Mouse (Mus musculus): ENCODE measurements around the gene Pknox1. TPM values are rescaled to one million over a fixed set of nuclear protein-coding genes. Genes with fewer than 3 reads are reported as not detected.

Pknox1 gene
- polyA plus RNA-seq, 1 experiment from 2014 or later, result 10.3 TPM

DNA sequence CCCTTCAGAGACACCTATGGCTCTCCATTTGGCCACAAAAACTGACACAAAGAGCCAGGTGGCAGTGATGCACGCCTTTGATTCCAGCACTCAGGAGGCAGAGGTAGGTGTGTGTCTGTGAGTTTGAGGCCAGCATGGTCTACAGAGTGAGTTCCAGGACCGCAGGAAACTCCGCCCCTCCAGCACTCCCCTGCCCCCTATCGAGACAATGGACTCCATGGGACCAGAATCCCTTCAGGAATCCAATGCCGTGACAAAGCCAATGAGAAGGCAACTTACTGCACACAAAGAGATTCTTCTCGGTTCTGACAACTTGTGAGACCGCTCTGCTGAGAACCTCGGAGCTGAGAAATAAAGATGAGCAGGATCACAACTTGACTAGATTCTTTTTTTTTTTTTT lies 77.8 kb downstream of the Pknox1 start:
- Histone ChIP-seq H3K9ac (ENCODE audit: low read depth, low read length) (no peak overlapping the region), H3K4me1 (ENCODE audit: control insufficient read depth, low read depth, low read length) (peaks cover 6% of the 10 kb centered on the region), H3K27me3 (ENCODE audit: control insufficient read depth, insufficient read depth, low read depth, low read length) (peaks cover 5% of the 10 kb centered on the region), H3K4me3 (ENCODE audit: low read depth, low read length) (no peak overlapping the region), H3K4me2 (ENCODE audit: low read depth, low read length) (no peak overlapping the region), H3K9me3 (replicated peaks; ENCODE audit: control insufficient read depth, low read length) (no peaks in the 10 kb centered on the region), H3K36me3 (ENCODE audit: control insufficient read depth, insufficient read depth) (peaks cover 10% of the 10 kb centered on the region), H3K27ac (ENCODE audit: low read length) (no peak overlapping the region)
- ATAC-seq (ENCODE audit: low read depth), result no peak
- WGBS (ENCODE audit: insufficient replicate concordance), result 45% methylated on average over 8 of the region's 8 CpGs

DNA sequence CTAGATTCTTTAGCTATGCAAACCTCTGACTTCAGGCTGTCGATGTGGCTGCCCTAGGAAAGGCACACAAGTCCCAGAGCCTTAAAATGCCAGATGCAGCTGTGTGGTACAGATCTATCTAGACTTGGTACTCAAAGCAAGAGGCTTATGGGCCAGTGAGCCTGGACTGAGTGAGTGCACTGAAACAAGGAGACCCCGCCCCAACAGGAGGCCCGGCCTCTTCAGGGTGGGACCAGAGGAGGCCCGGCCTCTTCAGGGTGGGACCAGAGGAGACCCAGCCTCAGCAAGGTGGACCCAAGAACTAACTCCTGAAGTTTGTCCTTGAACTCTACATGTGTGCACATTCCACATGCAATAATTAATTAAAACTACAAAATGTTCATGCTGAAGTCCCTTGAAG lies 78.4 kb downstream of the Pknox1 start:
- Histone ChIP-seq H3K9me3 (replicated peaks; ENCODE audit: control insufficient read depth, low read length) (no peaks in the 10 kb centered on the region), H3K4me2 (ENCODE audit: low read depth, low read length) (no peak overlapping the region), H3K4me1 (ENCODE audit: control insufficient read depth, low read depth, low read length) (peaks cover under 1% of the 10 kb centered on the region), H3K27ac (ENCODE audit: low read length) (no peak overlapping the region), H3K36me3 (ENCODE audit: control insufficient read depth, insufficient read depth) (peaks cover 16% of the 10 kb centered on the region), H3K27me3 (ENCODE audit: control insufficient read depth, insufficient read depth, low read depth, low read length) (no peaks in the 10 kb centered on the region), H3K9ac (ENCODE audit: low read depth, low read length) (no peak overlapping the region), H3K4me3 (ENCODE audit: low read depth, low read length) (no peak overlapping the region)
- 58% methylated on average over 4 of the region's 4 CpGs for WGBS (ENCODE audit: insufficient replicate concordance)
- ATAC-seq (ENCODE audit: low read depth), result no peak

DNA sequence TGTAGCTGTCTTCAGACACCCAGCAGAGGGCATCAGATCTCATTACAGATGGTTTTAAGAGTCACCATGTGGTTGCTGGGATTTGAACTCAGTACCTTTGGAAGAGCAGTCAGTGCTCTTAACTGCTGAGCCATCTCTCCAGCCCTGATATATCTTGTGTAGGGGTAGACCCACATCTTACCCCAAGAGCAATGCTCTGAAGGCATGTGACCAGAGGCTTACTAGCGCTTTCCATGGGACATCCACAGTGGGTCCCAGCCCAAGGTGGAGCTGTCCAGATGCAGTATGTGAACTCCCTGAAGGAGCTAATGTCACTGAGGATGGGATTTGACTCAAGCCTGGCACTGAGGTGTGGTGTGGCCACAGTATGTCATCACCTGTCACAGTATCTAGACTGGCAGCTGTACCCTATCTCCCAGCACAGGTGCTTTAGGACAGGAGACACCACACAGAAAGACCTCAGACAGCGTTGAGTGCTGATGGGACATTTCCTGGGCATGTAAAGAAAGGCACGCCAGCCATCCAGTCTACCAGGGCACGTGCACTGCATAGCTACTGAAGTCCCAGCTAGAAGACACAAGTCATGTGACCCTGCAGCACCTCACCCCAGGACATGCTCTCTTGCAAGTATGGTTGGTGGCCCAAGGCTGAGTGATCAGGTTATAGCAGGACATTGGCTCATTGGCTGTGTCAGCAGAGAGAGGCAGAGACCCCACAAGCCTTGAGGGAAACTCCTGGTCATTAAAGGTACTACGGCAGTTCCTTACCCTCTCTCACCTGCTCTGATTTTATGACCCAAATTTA lies 81.9 kb downstream of the Pknox1 start:
- no peaks in the 10 kb centered on the region for H3K4me1 ChIP-seq (ENCODE audit: control insufficient read depth, low read depth, low read length)
- ATAC-seq (ENCODE audit: low read depth), result no peak
- H3K36me3 ChIP-seq (ENCODE audit: control insufficient read depth, insufficient read depth), result peaks cover 50% of the 10 kb centered on the region
- H3K9me3 ChIP-seq (replicated peaks; ENCODE audit: control insufficient read depth, low read length), result no peaks in the 10 kb centered on the region
- H3K9ac ChIP-seq (ENCODE audit: low read depth, low read length), result no peak overlapping the region
- 81% methylated on average over 5 of the region's 5 CpGs for WGBS (ENCODE audit: insufficient replicate concordance)
- no peaks in the 10 kb centered on the region for H3K27me3 ChIP-seq (ENCODE audit: control insufficient read depth, insufficient read depth, low read depth, low read length)
- H3K4me2 ChIP-seq (ENCODE audit: low read depth, low read length), result no peak overlapping the region
- H3K4me3 ChIP-seq (ENCODE audit: low read depth, low read length), result no peak overlapping the region
- H3K27ac ChIP-seq (ENCODE audit: low read length), result no peak overlapping the region

DNA sequence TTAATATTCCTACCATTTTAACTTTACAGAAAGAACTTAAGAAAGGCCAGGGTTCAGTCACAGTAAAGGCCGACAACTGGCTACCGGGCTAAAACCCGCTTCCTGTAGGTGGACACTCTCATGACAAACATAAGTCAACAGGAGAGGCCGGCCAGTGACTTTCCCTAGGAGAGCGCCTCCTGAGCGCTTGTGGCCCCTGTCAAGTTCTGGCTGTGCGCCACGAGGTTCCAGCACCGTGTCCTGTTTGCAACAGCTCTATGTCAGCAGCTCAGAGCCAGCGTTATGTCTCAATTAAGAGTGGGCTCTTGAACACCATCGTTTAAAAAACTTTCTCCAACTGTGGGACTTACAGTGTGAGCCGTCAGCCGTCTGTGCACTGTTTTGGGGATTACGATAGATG lies 87.6 kb downstream of the Pknox1 start:
- ATAC-seq (ENCODE audit: low read depth), result peak; percentile 51
- WGBS (ENCODE audit: insufficient replicate concordance), result 82% methylated on average over 14 of the region's 14 CpGs

DNA sequence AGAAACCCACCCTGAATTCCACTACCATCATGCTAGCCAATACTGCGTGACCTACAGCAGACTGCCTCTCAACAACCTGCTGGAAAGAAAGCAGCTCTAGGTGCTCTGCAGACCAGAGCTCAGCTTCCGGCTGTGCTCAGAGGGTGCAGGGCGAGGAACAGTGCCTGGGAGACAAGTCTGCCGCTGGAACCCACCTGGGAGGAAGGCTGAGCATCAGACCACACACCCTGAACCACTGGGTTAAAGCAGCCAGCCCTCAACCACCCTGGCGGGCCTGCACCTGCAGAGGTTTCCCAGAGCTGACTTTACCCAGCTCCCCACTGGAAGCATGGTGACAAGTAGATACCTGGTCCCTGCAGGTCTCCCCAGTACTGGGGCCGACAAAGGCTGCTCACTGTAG lies 88.7 kb downstream of the Pknox1 start:
- Histone ChIP-seq H3K27ac (ENCODE audit: low read length) (no peak overlapping the region), H3K4me2 (ENCODE audit: low read depth, low read length) (no peak overlapping the region)

More for the DNA sequence above, 87.6 kb downstream of the Pknox1 start:
- Histone ChIP-seq H3K9ac (ENCODE audit: low read depth, low read length) (no peak overlapping the region), H3K27me3 (ENCODE audit: control insufficient read depth, insufficient read depth, low read depth, low read length) (no peaks in the 10 kb centered on the region), H3K4me1 (ENCODE audit: control insufficient read depth, low read depth, low read length) (peaks cover 24% of the 10 kb centered on the region), H3K27ac (ENCODE audit: low read length) (no peak overlapping the region), H3K4me2 (ENCODE audit: low read depth, low read length) (no peak overlapping the region), H3K36me3 (ENCODE audit: control insufficient read depth, insufficient read depth) (peaks cover 83% of the 10 kb centered on the region), H3K4me3 (ENCODE audit: low read depth, low read length) (no peak overlapping the region), H3K9me3 (replicated peaks; ENCODE audit: control insufficient read depth, low read length) (no peaks in the 10 kb centered on the region)

DNA sequence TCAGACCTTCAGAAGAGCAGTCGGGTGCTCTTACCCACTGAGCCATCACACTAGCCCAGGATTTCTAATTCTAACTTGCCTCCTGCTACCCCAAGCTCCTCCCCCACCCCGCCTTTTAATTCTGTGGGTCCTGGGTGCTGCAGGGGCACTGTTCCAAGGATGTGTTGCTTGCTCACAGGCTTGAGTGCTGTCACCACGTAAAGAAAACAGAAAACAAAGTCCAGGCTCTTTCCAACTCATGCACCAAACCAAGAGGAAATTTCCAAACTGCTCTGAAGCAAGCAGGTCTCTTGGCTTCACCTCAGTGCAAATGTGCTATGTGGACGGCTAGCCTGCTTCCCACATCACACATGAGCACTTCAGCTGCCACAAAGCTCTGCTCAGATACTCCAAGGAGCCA lies 90.8 kb downstream of the Pknox1 start:
- H3K27ac ChIP-seq (ENCODE audit: low read length), result peak overlapping the region; percentile 36
- peaks cover 34% of the 10 kb centered on the region for H3K4me1 ChIP-seq (ENCODE audit: control insufficient read depth, low read depth, low read length)

More for the DNA sequence above, 88.7 kb downstream of the Pknox1 start:
- no peak overlapping the region for H3K4me3 ChIP-seq (ENCODE audit: low read depth, low read length)
- 87% methylated on average over 6 of the region's 6 CpGs for WGBS (ENCODE audit: insufficient replicate concordance)
- H3K27me3 ChIP-seq (ENCODE audit: control insufficient read depth, insufficient read depth, low read depth, low read length), result no peaks in the 10 kb centered on the region
- H3K36me3 ChIP-seq (ENCODE audit: control insufficient read depth, insufficient read depth), result peaks cover 71% of the 10 kb centered on the region
- H3K9me3 ChIP-seq (replicated peaks; ENCODE audit: control insufficient read depth, low read length), result no peaks in the 10 kb centered on the region
- no peak overlapping the region for H3K9ac ChIP-seq (ENCODE audit: low read depth, low read length)
- H3K4me1 ChIP-seq (ENCODE audit: control insufficient read depth, low read depth, low read length), result peaks cover 27% of the 10 kb centered on the region
- no peak for ATAC-seq (ENCODE audit: low read depth)

DNA sequence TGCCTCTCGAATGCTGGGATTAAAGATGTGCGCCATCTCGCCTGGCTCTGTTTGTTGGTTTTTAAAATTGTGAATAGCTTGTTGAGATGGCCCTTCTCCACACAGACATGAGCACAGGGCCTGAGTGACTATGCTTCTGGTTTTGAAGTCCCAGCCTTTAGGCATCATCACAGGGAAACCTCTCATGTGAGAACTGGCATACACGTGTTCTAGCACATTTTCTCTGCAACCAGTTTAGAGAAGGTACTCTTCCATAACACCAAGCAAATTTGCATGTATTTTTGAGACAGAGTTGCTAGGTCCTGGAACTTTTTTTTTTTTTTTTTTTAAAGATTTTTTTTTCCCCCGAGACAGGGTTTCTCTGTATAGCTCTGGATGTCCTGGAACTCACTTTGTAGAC lies 92.1 kb downstream of the Pknox1 start:
- H3K27ac ChIP-seq (ENCODE audit: low read length), result no peak overlapping the region
- peaks cover 34% of the 10 kb centered on the region for H3K4me1 ChIP-seq (ENCODE audit: control insufficient read depth, low read depth, low read length)
- ATAC-seq (ENCODE audit: low read depth), result no peak
- no peak overlapping the region for H3K9ac ChIP-seq (ENCODE audit: low read depth, low read length)
- peak overlapping the region; percentile 61 for H3K4me2 ChIP-seq (ENCODE audit: low read depth, low read length)
- WGBS (ENCODE audit: insufficient replicate concordance), result 82% methylated on average over 5 of the region's 5 CpGs
- H3K27me3 ChIP-seq (ENCODE audit: control insufficient read depth, insufficient read depth, low read depth, low read length), result no peaks in the 10 kb centered on the region
- H3K36me3 ChIP-seq (ENCODE audit: control insufficient read depth, insufficient read depth), result peaks cover 38% of the 10 kb centered on the region
- no peak overlapping the region for H3K4me3 ChIP-seq (ENCODE audit: low read depth, low read length)
- H3K9me3 ChIP-seq (replicated peaks; ENCODE audit: control insufficient read depth, low read length), result no peaks in the 10 kb centered on the region

More for the DNA sequence above, 90.8 kb downstream of the Pknox1 start:
- Histone ChIP-seq H3K9ac (ENCODE audit: low read depth, low read length) (no peak overlapping the region), H3K4me3 (ENCODE audit: low read depth, low read length) (no peak overlapping the region), H3K27me3 (ENCODE audit: control insufficient read depth, insufficient read depth, low read depth, low read length) (no peaks in the 10 kb centered on the region), H3K36me3 (ENCODE audit: control insufficient read depth, insufficient read depth) (peaks cover 52% of the 10 kb centered on the region), H3K9me3 (replicated peaks; ENCODE audit: control insufficient read depth, low read length) (no peaks in the 10 kb centered on the region), H3K4me2 (ENCODE audit: low read depth, low read length) (0 out of 2 replicates have a peak overlapping the region, but pooled peaks have one; percentile 1)
- 70% methylated on average over 4 of the region's 4 CpGs for WGBS (ENCODE audit: insufficient replicate concordance)
- no peak for ATAC-seq (ENCODE audit: low read depth)

Small RNAs within 50 kb of the gene (microRNA-seq; reads per million reads assigned to microRNA genes)
- gene Gm24970, result not detected

Other genes starting within 250 kb of the Pknox1 start
- 3.0 and 4.0 TPM in 2 replicates for gene Pde9a, start 178.5 kb upstream of the Pknox1 start, polyA plus RNA-seq (2015; fragmentation: Nextera tagmentation; extraction: Ambion mirVana)
- gene Wdr4, start 44.8 kb upstream of the Pknox1 start, polyA plus RNA-seq (2015; fragmentation: Nextera tagmentation; extraction: Ambion mirVana), result 15.8 and 16.4 TPM in 2 replicates
- gene Ndufv3, start 44.6 kb upstream of the Pknox1 start, polyA plus RNA-seq (2015; fragmentation: Nextera tagmentation; extraction: Ambion mirVana), result 169 and 174 TPM in 2 replicates
- gene Cbs, start 72.5 kb downstream of the Pknox1 start, polyA plus RNA-seq (2015; fragmentation: Nextera tagmentation; extraction: Ambion mirVana), result 59.8 and 69.0 TPM in 2 replicates
- gene U2af1, start 94.2 kb downstream of the Pknox1 start, polyA plus RNA-seq (2015; fragmentation: Nextera tagmentation; extraction: Ambion mirVana), result 126 and 129 TPM in 2 replicates
- gene Cryaa, start 113.1 kb downstream of the Pknox1 start, polyA plus RNA-seq (2015; fragmentation: Nextera tagmentation; extraction: Ambion mirVana), result not detected in 2 replicates

Measured in liver, embryonic 16.5 days (tissue).